Comparison of ENCODE assay signal across 8 mouse cellular contexts in the genomic region with DNA sequence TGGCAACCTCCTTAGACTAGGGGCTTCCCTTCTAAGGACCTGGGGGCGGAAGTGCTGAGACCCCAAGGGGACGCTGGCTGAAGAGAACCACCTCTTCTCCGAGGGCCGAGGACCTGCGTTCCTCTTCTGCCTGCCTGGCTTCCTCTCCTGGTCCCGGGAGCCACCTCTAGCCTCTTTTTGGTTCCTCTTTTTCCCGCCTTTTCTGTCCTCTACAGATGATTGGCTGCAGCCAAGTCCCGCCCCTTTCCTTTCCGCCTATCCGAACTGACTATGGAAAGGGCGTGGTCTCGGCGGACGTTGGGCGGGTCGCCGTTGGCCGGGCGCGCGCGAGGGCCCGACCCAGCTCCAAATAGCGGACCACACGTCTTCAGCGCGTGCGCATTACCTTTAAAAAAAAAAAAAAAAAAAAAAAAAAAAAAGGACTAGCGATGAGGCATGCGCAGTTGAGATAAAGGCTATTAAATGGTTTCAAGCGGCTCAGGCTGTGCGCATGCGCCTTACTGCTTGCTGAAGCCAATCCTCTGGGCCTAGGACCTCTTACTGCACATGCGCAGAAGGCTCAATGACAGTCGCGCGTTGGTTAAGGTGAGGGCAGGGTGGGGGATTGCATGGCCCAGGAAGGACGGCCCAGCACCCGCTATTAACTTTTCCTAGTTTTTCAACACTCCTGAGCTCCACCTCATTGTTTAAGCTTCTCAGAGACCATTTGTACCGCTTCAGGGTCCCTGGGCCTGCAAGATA. TPM values are rescaled to one million over a fixed set of nuclear protein-coding genes. Genes with fewer than 3 reads are reported as not detected.
DNase-seq lines count a peak whose midpoint lies in the region; ATAC-seq and TF ChIP-seq lines count a peak whose summit lies in the region.

TSS of gene Syngr4 (minus strand) at position 198 of the 741 bp plus-strand sequence.
TSS of gene Tmem143 (plus strand) at position 425 of the 741 bp plus-strand sequence.

- peak within 1 kb of the TSS; percentile 69 for H3K9ac ChIP-seq in heart, embryonic 15.5 days
- H3K9ac ChIP-seq in liver, embryonic 14.5 days (replicated peaks) = peak within 1 kb of the TSS; percentile 61
- H3K9ac ChIP-seq in neural tube, embryonic 11.5 days (ENCODE audit: low read length) = peak within 1 kb of the TSS; percentile 63
- peak within 1 kb of the TSS; percentile 73 for H3K9ac ChIP-seq in stomach, postnatal 0 days (ENCODE audit: low read length)

- peaks cover 19% of the 10 kb centered on the region for H3K4me1 ChIP-seq in forebrain, embryonic 10.5 days
- H3K4me1 ChIP-seq in heart, embryonic 15.5 days (replicated peaks) = peaks cover 13% of the 10 kb centered on the region
- H3K4me1 ChIP-seq in liver, embryonic 14.5 days (replicated peaks; ENCODE audit: control insufficient read depth in 2 of 2, insufficient read depth in 2 of 2, low read length in 1 of 2) = peaks cover 11 to 17% of the 10 kb centered on the region in 2 experiments
- peaks cover 5% of the 10 kb centered on the region; the same call in 1 of the 2 replicates for H3K4me1 ChIP-seq in neural tube, embryonic 11.5 days (ENCODE audit: control insufficient read depth, insufficient read depth, low read length)
- no peaks in the 10 kb centered on the region; the same call in 1 of the 2 replicates for H3K4me1 ChIP-seq in stomach, postnatal 0 days (replicated peaks; ENCODE audit: control insufficient read depth, insufficient read depth)

- peak within 1 kb of the TSS; percentile 93 for H3K4me2 ChIP-seq in heart, embryonic 15.5 days
- H3K4me2 ChIP-seq in liver, embryonic 14.5 days (ENCODE audit: low read depth) = peak within 1 kb of the TSS; percentile 94
- H3K4me2 ChIP-seq in neural tube, embryonic 11.5 days (ENCODE audit: low read depth) = peak within 1 kb of the TSS; percentile 89
- H3K4me2 ChIP-seq in stomach, postnatal 0 days (replicated peaks; ENCODE audit: low read depth) = peak within 1 kb of the TSS; percentile 90

- no peak for TF ChIP-seq EP300 in liver, embryonic 14.5 days (IDR thresholded peaks at IDR 0.05; ENCODE audit: low read depth)
- TF ChIP-seq EP300 in stomach, postnatal 0 days (optimal IDR thresholded peaks at IDR 0.05) = no peak

- H3K27me3 ChIP-seq in forebrain, embryonic 10.5 days (ENCODE audit: poor library complexity, severe bottlenecking) = peaks cover 9% of the 10 kb centered on the region
- no peaks in the 10 kb centered on the region for H3K27me3 ChIP-seq in heart, embryonic 15.5 days
- H3K27me3 ChIP-seq in liver, embryonic 14.5 days (ENCODE audit: control insufficient read depth, insufficient read depth, low read length) = no peaks in the 10 kb centered on the region
- H3K27me3 ChIP-seq in neural tube, embryonic 11.5 days (ENCODE audit: control insufficient read depth, insufficient read depth, low read length) = no peaks in the 10 kb centered on the region
- H3K27me3 ChIP-seq in stomach, postnatal 0 days (ENCODE audit: control insufficient read depth, insufficient read depth, low read length) = no peaks in the 10 kb centered on the region

- DNase-seq in CD8-positive naive resting alpha-beta T cell, adult 2 months (ENCODE audit: low read depth in 2 of 2, low spot score in 2 of 2) = peak; percentile 90 to 93
- DNase-seq in c-Kit-positive CD71-negative TER-119-negative erythroid progenitor cells, embryonic 14.5 days (ENCODE audit: low read depth) = peak; percentile 99
- DNase-seq in forebrain, embryonic 10.5 days (ENCODE audit: extremely low spot score, low spot score) = peak; percentile 95
- DNase-seq in kidney, postnatal 25 days = peak; percentile 97 to 99
- peak; percentile 92 to 97 (median 94) for DNase-seq in liver, embryonic 14.5 days (ENCODE audit: low read depth in 3 of 3, low spot score in 3 of 3)
- DNase-seq in neural tube, embryonic 11.5 days (ENCODE audit: low spot score) = peak; percentile 96
- peak; percentile 96 for DNase-seq in stomach, postnatal 0 days (ENCODE audit: low spot score)

- WGBS in forebrain, embryonic 10.5 days = under 1% methylated on average over 40 of the region's 40 CpGs
- WGBS in heart, embryonic 15.5 days = under 1% methylated on average over 40 of the region's 40 CpGs
- WGBS in liver, embryonic 14.5 days (ENCODE audit: insufficient replicate concordance) = under 1% methylated on average over 40 of the region's 40 CpGs
- under 1% methylated on average over 40 of the region's 40 CpGs for WGBS in neural tube, embryonic 11.5 days
- under 1% methylated on average over 39 of the region's 40 CpGs for WGBS in stomach, postnatal 0 days

- H3K4me3 ChIP-seq in forebrain, embryonic 10.5 days = peak within 1 kb of the TSS; percentile 62
- H3K4me3 ChIP-seq in heart, embryonic 15.5 days = peak within 1 kb of the TSS; percentile 61
- H3K4me3 ChIP-seq in liver, embryonic 14.5 days (ENCODE audit: insufficient read depth in 1 of 2, low read depth in 2 of 2, low read length in 2 of 2) = peak within 1 kb of the TSS; percentile 54 to 79
- H3K4me3 ChIP-seq in neural tube, embryonic 11.5 days (ENCODE audit: low read depth, low read length) = peak within 1 kb of the TSS; percentile 48
- H3K4me3 ChIP-seq in stomach, postnatal 0 days (ENCODE audit: low read depth, low read length) = peak within 1 kb of the TSS; percentile 50

- peak within 1 kb of the TSS; percentile 91 for H3K27ac ChIP-seq in forebrain, embryonic 10.5 days
- peak within 1 kb of the TSS; percentile 82 for H3K27ac ChIP-seq in heart, embryonic 15.5 days
- peak within 1 kb of the TSS; percentile 67 for H3K27ac ChIP-seq in liver, embryonic 14.5 days
- peak within 1 kb of the TSS; percentile 44; the same call in 1 of the 2 replicates for H3K27ac ChIP-seq in neural tube, embryonic 11.5 days (ENCODE audit: low read depth, low read length)
- H3K27ac ChIP-seq in stomach, postnatal 0 days (replicated peaks) = peak within 1 kb of the TSS; percentile 83

- TF ChIP-seq CTCF in liver, embryonic 14.5 days (IDR thresholded peaks at IDR 0.05; ENCODE audit: low read depth) = no peak
- no peak for TF ChIP-seq CTCF in stomach, postnatal 0 days (IDR thresholded peaks at IDR 0.05; ENCODE audit: low read depth)

- ATAC-seq in heart, embryonic 15.5 days (replicated peaks; ENCODE audit: insufficient number of reproducible peaks, insufficient read depth, low FRiP score, low read depth) = peak; percentile 90
- peak; percentile 84 for ATAC-seq in liver, embryonic 14.5 days (ENCODE audit: insufficient read depth)
- peak; percentile 91 for ATAC-seq in neural tube, embryonic 11.5 days (ENCODE audit: insufficient read depth, low FRiP score, low TSS enrichment)
- ATAC-seq in stomach, postnatal 0 days (ENCODE audit: low FRiP score, low TSS enrichment) = peak; percentile 92

- H3K9me3 ChIP-seq in forebrain, embryonic 10.5 days = no peaks in the 10 kb centered on the region
- no peaks in the 10 kb centered on the region for H3K9me3 ChIP-seq in heart, embryonic 15.5 days (replicated peaks)
- H3K9me3 ChIP-seq in liver, embryonic 14.5 days (ENCODE audit: control insufficient read depth, low read length) = no peaks in the 10 kb centered on the region
- no peaks in the 10 kb centered on the region for H3K9me3 ChIP-seq in neural tube, embryonic 11.5 days (ENCODE audit: control insufficient read depth, low read length)
- no peaks in the 10 kb centered on the region for H3K9me3 ChIP-seq in stomach, postnatal 0 days (ENCODE audit: control insufficient read depth, low read length)

- no peaks in the 10 kb centered on the region for H3K36me3 ChIP-seq in forebrain, embryonic 10.5 days (replicated peaks)
- H3K36me3 ChIP-seq in heart, embryonic 15.5 days = no peaks in the 10 kb centered on the region
- H3K36me3 ChIP-seq in liver, embryonic 14.5 days (replicated peaks; ENCODE audit: control insufficient read depth, insufficient read depth, low read depth) = no peaks in the 10 kb centered on the region
- no peaks in the 10 kb centered on the region for H3K36me3 ChIP-seq in neural tube, embryonic 11.5 days (ENCODE audit: control insufficient read depth, insufficient read depth, low read length)
- no peaks in the 10 kb centered on the region for H3K36me3 ChIP-seq in stomach, postnatal 0 days (ENCODE audit: control insufficient read depth, insufficient read depth, low read length)

RNA-seq across cellular contexts. Expression of gene Syngr4, which starts in this region (rescaled TPM):
- 1.3 and 1.9 TPM in 2 replicates for polyA plus RNA-seq in forebrain, embryonic 10.5 days (2016; fragmentation: Nextera tagmentation; extraction: Ambion mirVana)
- 0.65 and 0.76 TPM in 2 replicates for polyA plus RNA-seq in heart, embryonic 15.5 days (2015; fragmentation: Nextera tagmentation; extraction: Ambion mirVana)
- 0.86 and 1.2 TPM in 2 replicates for polyA plus RNA-seq in liver, embryonic 14.5 days (2012; rRNA removed)
- polyA plus RNA-seq in liver, embryonic 14.5 days (2014; fragmentation: Nextera tagmentation; extraction: Ambion mirVana) = 1.2 and 1.3 TPM in 2 replicates
- polyA plus RNA-seq in neural tube, embryonic 11.5 days (2014; fragmentation: Nextera tagmentation; extraction: Ambion mirVana) = 0.59 and 0.82 TPM in 2 replicates
- 0.46 and 0.79 TPM in 2 replicates for polyA plus RNA-seq in stomach, postnatal 0 days (2015; fragmentation: Nextera tagmentation; extraction: Ambion mirVana)

RNA-seq across cellular contexts. Expression of gene Tmem143, which starts in this region (rescaled TPM):
- polyA plus RNA-seq in forebrain, embryonic 10.5 days (2016; fragmentation: Nextera tagmentation; extraction: Ambion mirVana) = 4.2 and 4.8 TPM in 2 replicates
- 6.6 and 8.0 TPM in 2 replicates for polyA plus RNA-seq in heart, embryonic 15.5 days (2015; fragmentation: Nextera tagmentation; extraction: Ambion mirVana)
- 8.6 and 10.2 TPM in 2 replicates for polyA plus RNA-seq in liver, embryonic 14.5 days (2012; rRNA removed)
- polyA plus RNA-seq in liver, embryonic 14.5 days (2014; fragmentation: Nextera tagmentation; extraction: Ambion mirVana) = 2.4 and 2.7 TPM in 2 replicates
- polyA plus RNA-seq in neural tube, embryonic 11.5 days (2014; fragmentation: Nextera tagmentation; extraction: Ambion mirVana) = 2.8 and 3.9 TPM in 2 replicates
- polyA plus RNA-seq in stomach, postnatal 0 days (2015; fragmentation: Nextera tagmentation; extraction: Ambion mirVana) = 3.1 and 3.2 TPM in 2 replicates

Comparison
In these comparisons a context has a peak if more than half of its experiments do, and no peak if none do; other contexts are left out.
1. Peak in every context shown above with its lines: DNase-seq, ATAC-seq, H3K4me3 ChIP-seq and H3K27ac ChIP-seq.